Mouse (Mus musculus): ENCODE data around the gene Olfr1289. TPM values are rescaled to one million over a fixed set of nuclear protein-coding genes. Genes with fewer than 3 reads are reported as not detected.

Gene Olfr1289
- polyA plus RNA-seq (2014; fragmentation: Illumina TruSeq; extraction: RNeasy Lipid Tissue Mini Kit (QIAGEN cat#74804); ENCODE audit: low read depth, low replicate concordance): not detected

GRCm38 (mm10) chr2:111480519-111480918 lies at the start of gene Olfr1289:
TSS of gene Olfr1289 (plus strand) at chr2:111480819.

DNA sequence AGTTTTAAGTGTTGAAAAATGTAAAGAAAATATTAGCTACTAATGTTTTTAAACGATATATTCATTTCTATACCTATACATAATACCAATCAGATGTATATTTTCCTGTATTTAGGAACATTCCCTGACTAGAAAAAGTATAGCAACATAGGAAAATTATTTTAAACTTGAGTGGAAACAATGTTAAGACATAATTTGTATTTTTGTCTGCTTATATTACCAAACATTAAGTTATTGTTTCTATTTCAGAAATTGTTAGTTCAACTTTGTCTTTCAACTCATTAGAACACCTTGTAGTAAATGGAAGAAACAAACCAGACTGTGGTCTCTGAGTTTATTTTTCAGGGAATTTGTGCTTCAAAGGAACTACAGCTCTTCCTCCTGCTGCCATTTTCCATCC lies 31.8 kb upstream of the Olfr1289 start, which contains the start of gene Olfr1287:
Olfr1287 (plus strand) TSS at position 301 of the 400 bp plus-strand sequence.

GRCm38 (mm10) chr2:111473801-111474200 lies 6.8 kb upstream of the Olfr1289 start, which contains the start of gene Olfr1288:
TSS of gene Olfr1288 (plus strand) at chr2:111474101.

GRCm38 (mm10) chr2:111493729-111494128 lies 13.1 kb downstream of the Olfr1289 start, which contains the start of gene Olfr1290:
TSS of gene Olfr1290 (minus strand) at chr2:111493829.

DNA sequence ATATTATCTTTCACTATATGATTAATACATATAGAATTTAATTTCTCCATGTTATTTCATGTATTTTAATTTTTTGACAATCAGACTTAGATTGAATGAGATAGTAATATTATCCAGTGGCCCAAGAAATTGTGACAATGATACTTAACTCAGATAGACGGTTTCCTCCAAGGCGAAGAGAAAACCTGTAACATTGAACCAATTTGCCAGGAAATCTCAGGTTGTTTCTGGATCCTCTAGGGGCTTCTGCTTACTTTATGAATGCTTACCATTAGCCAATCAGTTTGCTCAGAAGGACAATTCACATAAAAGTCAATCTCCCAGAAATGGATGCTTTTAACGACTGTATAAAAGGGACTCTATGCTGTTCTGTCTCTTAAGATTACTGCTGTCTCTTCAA lies 16.3 kb downstream of the Olfr1289 start, which contains the start of gene Olfr1291-ps1:
Olfr1291-ps1 (plus strand) TSS at position 301 of the 400 bp plus-strand sequence.

DNA sequence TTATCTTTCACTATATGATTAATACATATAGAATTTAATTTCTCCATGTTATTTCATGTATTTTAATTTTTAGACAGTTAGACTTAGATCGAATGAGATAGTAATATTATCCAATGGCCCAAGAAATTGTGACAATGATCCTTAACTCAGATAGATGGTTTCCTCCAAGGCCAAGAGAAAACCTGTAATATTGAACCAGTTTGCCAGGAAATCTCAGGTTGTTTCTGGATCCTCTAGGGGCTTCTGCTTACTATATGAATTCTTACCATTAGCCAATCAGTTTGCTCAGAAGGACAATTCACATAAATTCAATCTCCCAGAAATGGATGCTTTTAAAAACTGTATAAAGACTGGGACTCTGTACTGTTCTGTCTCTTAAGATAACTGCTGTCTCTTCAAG lies 44.3 kb downstream of the Olfr1289 start, which contains the start of gene Olfr1293-ps:
Olfr1293-ps (plus strand) TSS at position 301 of the 400 bp plus-strand sequence.

Other genes starting within 250 kb of the Olfr1289 start
- 0.13 TPM for gene Olfr1275, start 245.5 kb upstream of the Olfr1289 start, polyA plus RNA-seq (2014; fragmentation: Illumina TruSeq; extraction: RNeasy Lipid Tissue Mini Kit (QIAGEN cat#74804); ENCODE audit: low read depth, low replicate concordance)
- gene Olfr1276, start 226.3 kb upstream of the Olfr1289 start, polyA plus RNA-seq (2014; fragmentation: Illumina TruSeq; extraction: RNeasy Lipid Tissue Mini Kit (QIAGEN cat#74804); ENCODE audit: low read depth, low replicate concordance): not detected
- gene Olfr1277, start 206.7 kb upstream of the Olfr1289 start, polyA plus RNA-seq (2014; fragmentation: Illumina TruSeq; extraction: RNeasy Lipid Tissue Mini Kit (QIAGEN cat#74804); ENCODE audit: low read depth, low replicate concordance): 0.22 TPM
- gene Olfr1278, start 190.7 kb upstream of the Olfr1289 start, polyA plus RNA-seq (2014; fragmentation: Illumina TruSeq; extraction: RNeasy Lipid Tissue Mini Kit (QIAGEN cat#74804); ENCODE audit: low read depth, low replicate concordance): not detected
- 0.59 TPM for gene Olfr1279, start 180.2 kb upstream of the Olfr1289 start, polyA plus RNA-seq (2014; fragmentation: Illumina TruSeq; extraction: RNeasy Lipid Tissue Mini Kit (QIAGEN cat#74804); ENCODE audit: low read depth, low replicate concordance)
- 1.7 TPM for gene Olfr1280, start 166.8 kb upstream of the Olfr1289 start, polyA plus RNA-seq (2014; fragmentation: Illumina TruSeq; extraction: RNeasy Lipid Tissue Mini Kit (QIAGEN cat#74804); ENCODE audit: low read depth, low replicate concordance)
- gene Olfr1281, start 154.3 kb upstream of the Olfr1289 start, polyA plus RNA-seq (2014; fragmentation: Illumina TruSeq; extraction: RNeasy Lipid Tissue Mini Kit (QIAGEN cat#74804); ENCODE audit: low read depth, low replicate concordance): 0.11 TPM
- not detected for gene Olfr1282, start 144.7 kb upstream of the Olfr1289 start, polyA plus RNA-seq (2014; fragmentation: Illumina TruSeq; extraction: RNeasy Lipid Tissue Mini Kit (QIAGEN cat#74804); ENCODE audit: low read depth, low replicate concordance)
- gene Olfr1283, start 114.0 kb upstream of the Olfr1289 start, polyA plus RNA-seq (2014; fragmentation: Illumina TruSeq; extraction: RNeasy Lipid Tissue Mini Kit (QIAGEN cat#74804); ENCODE audit: low read depth, low replicate concordance): 0.13 TPM
- not detected for gene Olfr1284, start 105.3 kb upstream of the Olfr1289 start, polyA plus RNA-seq (2014; fragmentation: Illumina TruSeq; extraction: RNeasy Lipid Tissue Mini Kit (QIAGEN cat#74804); ENCODE audit: low read depth, low replicate concordance)
- gene Olfr1286, start 57.7 kb upstream of the Olfr1289 start, polyA plus RNA-seq (2014; fragmentation: Illumina TruSeq; extraction: RNeasy Lipid Tissue Mini Kit (QIAGEN cat#74804); ENCODE audit: low read depth, low replicate concordance): not detected
- not detected for gene Olfr1287, start 31.7 kb upstream of the Olfr1289 start, polyA plus RNA-seq (2014; fragmentation: Illumina TruSeq; extraction: RNeasy Lipid Tissue Mini Kit (QIAGEN cat#74804); ENCODE audit: low read depth, low replicate concordance)
- gene Olfr1288, start 6.7 kb upstream of the Olfr1289 start, polyA plus RNA-seq (2014; fragmentation: Illumina TruSeq; extraction: RNeasy Lipid Tissue Mini Kit (QIAGEN cat#74804); ENCODE audit: low read depth, low replicate concordance): not detected
- not detected for gene Olfr1290, start 13.0 kb downstream of the Olfr1289 start, polyA plus RNA-seq (2014; fragmentation: Illumina TruSeq; extraction: RNeasy Lipid Tissue Mini Kit (QIAGEN cat#74804); ENCODE audit: low read depth, low replicate concordance)
- not detected for gene Olfr1291-ps1, start 16.4 kb downstream of the Olfr1289 start, polyA plus RNA-seq (2014; fragmentation: Illumina TruSeq; extraction: RNeasy Lipid Tissue Mini Kit (QIAGEN cat#74804); ENCODE audit: low read depth, low replicate concordance)
- not detected for gene Olfr1293-ps, start 44.4 kb downstream of the Olfr1289 start, polyA plus RNA-seq (2014; fragmentation: Illumina TruSeq; extraction: RNeasy Lipid Tissue Mini Kit (QIAGEN cat#74804); ENCODE audit: low read depth, low replicate concordance)
- not detected for gene Olfr1294, start 59.5 kb downstream of the Olfr1289 start, polyA plus RNA-seq (2014; fragmentation: Illumina TruSeq; extraction: RNeasy Lipid Tissue Mini Kit (QIAGEN cat#74804); ENCODE audit: low read depth, low replicate concordance)
- gene Olfr1295, start 88.9 kb downstream of the Olfr1289 start, polyA plus RNA-seq (2014; fragmentation: Illumina TruSeq; extraction: RNeasy Lipid Tissue Mini Kit (QIAGEN cat#74804); ENCODE audit: low read depth, low replicate concordance): not detected
- gene Olfr1297, start 145.7 kb downstream of the Olfr1289 start, polyA plus RNA-seq (2014; fragmentation: Illumina TruSeq; extraction: RNeasy Lipid Tissue Mini Kit (QIAGEN cat#74804); ENCODE audit: low read depth, low replicate concordance): not detected
- gene Olfr1298, start 168.4 kb downstream of the Olfr1289 start, polyA plus RNA-seq (2014; fragmentation: Illumina TruSeq; extraction: RNeasy Lipid Tissue Mini Kit (QIAGEN cat#74804); ENCODE audit: low read depth, low replicate concordance): not detected
- not detected for gene Olfr1299, start 180.6 kb downstream of the Olfr1289 start, polyA plus RNA-seq (2014; fragmentation: Illumina TruSeq; extraction: RNeasy Lipid Tissue Mini Kit (QIAGEN cat#74804); ENCODE audit: low read depth, low replicate concordance)